Mouse (Mus musculus) liver, adult 2 months (tissue): ENCODE data around the gene Ogdhl. TPM values are rescaled to one million over a fixed set of nuclear protein-coding genes. Genes with fewer than 3 reads are reported as not detected.
"Not testable (repeated sequence)": the region's sequence is repeated elsewhere in the genome, so short reads cannot be mapped to it uniquely, and the experiment has no call there.

Experiments used
- DNase-seq: peaks from one replicate; pipeline ENCODE4 v3.0.0-alpha.2; 2011; ENCODE audit warnings: low read depth, low spot score; ENCODE audit errors: extremely low read depth
- H3K27ac ChIP-seq: fragments of 200-500 bp; replicated peaks from 2 replicates; pipeline ENCODE4 v1.5.1; 2012; ENCODE audit warnings: low read depth, mild to moderate bottlenecking, control low read depth, inconsistent platforms, low read length; ENCODE audit not compliant: insufficient read depth
- H3K27me3 ChIP-seq: fragments of 200-500 bp; 2 replicates; pipeline ENCODE4 v1.6.1; 2012; ENCODE audit warnings: mild to moderate bottlenecking, moderate library complexity, low read length, inconsistent platforms; ENCODE audit not compliant: control insufficient read depth, insufficient read depth
- H3K36me3 ChIP-seq: fragments of 200-500 bp; 2 replicates; pipeline ENCODE4 v1.6.1; 2012; ENCODE audit warnings: low read length, inconsistent platforms; ENCODE audit not compliant: control insufficient read depth, insufficient read depth
- H3K4me1 ChIP-seq: fragments of 200-500 bp; 2 replicates; pipeline ENCODE4 v1.6.1; 2011; ENCODE audit warnings: low read length; ENCODE audit not compliant: control insufficient read depth, insufficient read depth
- H3K4me3 ChIP-seq: fragments of 200-500 bp; 2 replicates; pipeline ENCODE4 v1.5.1; 2011; ENCODE audit warnings: low read depth, mild to moderate bottlenecking, control low read depth, low read length, moderate library complexity; ENCODE audit not compliant: insufficient read depth
- H3K79me2 ChIP-seq: fragments of 200-500 bp; 2 replicates; pipeline ENCODE4 v1.6.1; 2012; ENCODE audit warnings: inconsistent platforms, mild to moderate bottlenecking, low read length, moderate library complexity; ENCODE audit not compliant: control insufficient read depth, insufficient read depth
- H3K9ac ChIP-seq: fragments of 200-500 bp; 2 replicates; pipeline ENCODE4 v1.6.1; 2012; ENCODE audit warnings: low read depth, mild to moderate bottlenecking, control low read depth, inconsistent platforms, low read length
- CTCF ChIP-seq: fragments of 200-500 bp; IDR thresholded peaks from 2 replicates; pipeline ENCODE4 v1.5.1; 2011; ENCODE audit warnings: low read depth, low read length, control low read depth
- POLR2A ChIP-seq: fragments of 200-500 bp; IDR thresholded peaks from 2 replicates; pipeline ENCODE4 v1.6.1; 2011; ENCODE audit warnings: low read length, control low read depth; ENCODE audit not compliant: insufficient read depth; ENCODE audit errors: extremely low read depth
- WGBS: fragments of 180-500 bp; shearing (Covaris S2); methylation state at CpG from one replicate; pipeline ENCODE4 v1.1.7; 2018; 5-methylcytosine and 5-hydroxymethylcytosine counted together
- polyA plus RNA-seq: library from polyadenylated mRNA; depleted of rRNA; stranded (reverse); fragments of >200 nt; gene quantifications from 2 replicates; pipeline ENCODE4 v1.2.3, GENCODE M21; 2012
- total RNA-seq: library from RNA; depleted of rRNA; stranded (reverse); fragments of >200 nt; gene quantifications from 2 replicates; pipeline ENCODE4 v1.2.3, GENCODE M21; 2014

Gene Ogdhl
- total and polyA plus RNA-seq, 2 experiments: 0.05 to 0.09 TPM

GRCm38 (mm10) chr14:32341823-32342222 is 20.0 kb downstream of the Ogdhl start:
- TF ChIP-seq CTCF: no peak
- no peak for TF ChIP-seq POLR2A
- no peak for DNase-seq
- Histone ChIP-seq H3K4me1 (no peaks in the 10 kb centered on the region), H3K36me3 (no peaks in the 10 kb centered on the region), H3K27ac (no peak overlapping the region), H3K79me2 (no peaks in the 10 kb centered on the region), H3K9ac (no peak overlapping the region), H3K27me3 (no peaks in the 10 kb centered on the region), H3K4me3 (no peak overlapping the region)
- 96% methylated on average over 7 of the region's 7 CpGs for WGBS

- Histone ChIP-seq H3K27me3 (no peaks in the 10 kb centered on the region), H3K4me3 (no peak overlapping the region), H3K36me3 (no peaks in the 10 kb centered on the region), H3K4me1 (no peaks in the 10 kb centered on the region), H3K9ac (no peak overlapping the region), H3K27ac (no peak overlapping the region), H3K79me2 (no peaks in the 10 kb centered on the region)
- no peak for DNase-seq
- 90% methylated on average over 7 of the region's 7 CpGs for WGBS
- no peak for TF ChIP-seq CTCF
- no peak for TF ChIP-seq POLR2A
These were observed 22.4 kb downstream of the Ogdhl start for GRCm38 (mm10) chr14:32344176-32344575.

GRCm38 (mm10) chr14:32344694-32345093 is 22.9 kb downstream of the Ogdhl start:
- Histone ChIP-seq H3K79me2 (no peaks in the 10 kb centered on the region), H3K27me3 (no peaks in the 10 kb centered on the region), H3K4me1 (no peaks in the 10 kb centered on the region), H3K9ac (no peak overlapping the region), H3K36me3 (no peaks in the 10 kb centered on the region), H3K4me3 (no peak overlapping the region), H3K27ac (no peak overlapping the region)
- no peak for DNase-seq
- no peak for TF ChIP-seq POLR2A
- TF ChIP-seq CTCF: no peak
- WGBS: 82% methylated on average over 10 of the region's 10 CpGs

DNA sequence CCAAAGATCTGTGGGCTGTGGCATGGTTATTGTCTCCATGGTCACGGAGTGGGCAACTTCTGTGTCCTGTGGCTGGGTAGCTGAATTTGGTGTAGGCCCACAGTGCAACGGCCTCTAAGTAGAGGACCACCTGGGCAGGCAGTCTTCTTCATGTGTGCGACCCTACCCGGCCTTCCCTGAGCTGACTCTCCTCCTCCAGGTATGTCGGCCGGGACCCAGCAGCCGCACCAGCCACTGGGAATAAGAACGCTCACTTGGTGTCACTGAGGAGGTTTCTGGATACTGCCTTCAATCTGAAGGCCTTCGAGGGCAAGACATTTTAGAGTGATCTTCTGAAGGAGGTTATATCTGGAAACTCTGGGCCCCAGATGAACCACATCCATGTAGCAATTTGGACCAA is 25.5 kb downstream of the Ogdhl start:
- TF ChIP-seq CTCF (no peak), POLR2A (no peak)
- no peaks in the 10 kb centered on the region for H3K4me1 ChIP-seq
- no peak for DNase-seq
- no peaks in the 10 kb centered on the region for H3K79me2 ChIP-seq
- H3K4me3 ChIP-seq: no peak overlapping the region
- H3K36me3 ChIP-seq: no peaks in the 10 kb centered on the region
- no peaks in the 10 kb centered on the region for H3K27me3 ChIP-seq
- no peak overlapping the region for H3K27ac ChIP-seq
- no peak overlapping the region for H3K9ac ChIP-seq
- 96% methylated on average over 9 of the region's 9 CpGs for WGBS

DNA sequence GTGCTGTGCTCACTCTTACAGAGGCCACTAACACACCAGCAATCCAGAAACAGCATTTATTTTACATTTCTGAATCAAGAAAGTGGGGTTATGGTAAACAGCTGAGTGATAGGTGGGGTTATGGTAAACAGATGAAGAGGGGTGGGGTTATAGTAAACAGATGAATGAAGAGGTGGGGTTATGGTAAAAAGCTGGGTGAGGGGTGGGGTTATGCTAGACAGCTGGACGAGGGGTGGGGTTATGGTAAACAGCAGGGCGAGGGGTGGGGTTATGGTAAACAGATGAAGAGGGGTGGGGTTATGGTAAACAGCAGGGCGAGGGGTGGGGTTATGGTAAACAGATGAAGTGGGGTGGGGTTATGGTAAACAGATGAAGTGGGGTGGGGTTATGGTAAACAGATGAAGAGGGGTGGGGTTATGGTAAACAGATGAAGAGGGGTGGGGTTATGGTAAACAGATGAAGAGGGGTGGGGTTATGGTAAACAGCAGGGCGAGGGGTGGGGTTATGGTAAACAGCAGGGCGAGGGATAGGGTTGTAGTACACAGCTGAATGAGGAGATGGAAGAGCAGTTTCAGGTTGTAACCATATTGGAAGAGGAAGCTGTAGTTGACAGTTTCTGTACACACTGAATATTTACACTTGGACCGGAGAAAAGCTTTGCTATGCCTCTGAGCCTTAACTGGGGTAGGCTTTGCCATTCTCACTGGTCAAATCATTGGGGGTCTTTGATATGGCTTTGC is 29.5 kb downstream of the Ogdhl start:
- not testable (repeated sequence) for H3K27me3 ChIP-seq, H3K27ac ChIP-seq, H3K79me2 ChIP-seq, DNase-seq, H3K36me3 ChIP-seq, H3K9ac ChIP-seq, H3K4me1 ChIP-seq, H3K4me3 ChIP-seq
- 34% methylated on average over 6 of the region's 6 CpGs for WGBS

DNA sequence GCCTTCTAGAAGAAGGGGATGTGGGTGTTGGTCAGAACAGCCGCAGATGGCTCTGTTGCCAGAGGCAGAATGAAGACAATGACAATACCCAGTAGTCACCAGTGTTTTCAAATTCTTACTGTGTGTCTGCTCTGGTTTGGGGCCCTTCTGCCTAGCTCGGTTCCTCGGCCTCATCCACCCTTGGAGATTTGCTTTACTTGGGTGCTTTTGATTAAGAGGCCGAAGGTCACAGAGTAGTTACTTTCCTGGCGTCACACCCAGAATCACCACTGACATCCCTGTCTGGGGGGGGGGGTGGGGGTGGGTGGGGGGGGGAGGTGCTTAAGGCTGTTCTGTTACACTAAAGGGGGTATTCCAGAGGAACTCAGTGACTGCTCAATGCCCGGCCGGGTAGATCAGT is 42.5 kb downstream of the Ogdhl start:
- WGBS: 50% methylated on average over 7 of the region's 7 CpGs
- no peak for DNase-seq

More for the DNA sequence above, 42.5 kb downstream of the Ogdhl start:
- no peak for TF ChIP-seq CTCF
- TF ChIP-seq POLR2A: no peak
- Histone ChIP-seq H3K4me3 (no peak overlapping the region), H3K36me3 (no peaks in the 10 kb centered on the region), H3K79me2 (no peaks in the 10 kb centered on the region), H3K9ac (no peak overlapping the region), H3K4me1 (no peaks in the 10 kb centered on the region), H3K27me3 (no peaks in the 10 kb centered on the region), H3K27ac (no peak overlapping the region)
